Mouse (Mus musculus) forebrain, embryonic 14.5 days (tissue): ENCODE results near the gene Rps11. TPM values are rescaled to one million over a fixed set of nuclear protein-coding genes. Genes with fewer than 3 reads are reported as not detected.

Experiments
- ATAC-seq: fragments of 200-750 bp; cut with Nextera tagmentation; 2 replicates; pipeline ENCODE4 v1.8.0; 2017; ENCODE audit warnings: mild to moderate bottlenecking, moderate library complexity
- DNase-seq: peaks from one replicate; pipeline ENCODE4 v3.0.0-alpha.2; 2015; ENCODE audit warnings: low spot score
- H3K27ac ChIP-seq: fragments of 300-500 bp; sonication (generic); 2 replicates; pipeline ENCODE4 v1.5.1; 2014; ENCODE audit warnings: low read depth, mild to moderate bottlenecking, control low read depth, low read length, moderate library complexity
- H3K27me3 ChIP-seq: fragments of 300-500 bp; sonication (generic); replicated peaks from 2 replicates; pipeline ENCODE4 v1.6.1; 2014; ENCODE audit warnings: low read length, control low read depth, mixed read lengths; ENCODE audit not compliant: control insufficient read depth, insufficient read depth
- H3K36me3 ChIP-seq: fragments of 300-500 bp; sonication (generic); 2 replicates; pipeline ENCODE4 v1.6.1; 2014; ENCODE audit warnings: low read length, control low read depth; ENCODE audit not compliant: control insufficient read depth, insufficient read depth
- H3K4me1 ChIP-seq: fragments of 300-500 bp; sonication (generic); 2 replicates; pipeline ENCODE4 v1.6.1; 2014; ENCODE audit warnings: antibody characterized with exemption, low read length, control low read depth; ENCODE audit not compliant: control insufficient read depth, insufficient read depth
- H3K4me2 ChIP-seq: fragments of 300-500 bp; sonication (generic); 2 replicates; pipeline ENCODE4 v1.6.1; 2014; ENCODE audit warnings: mild to moderate bottlenecking, control low read depth, low read length
- H3K4me3 ChIP-seq: fragments of 300-500 bp; sonication (generic); 2 replicates; pipeline ENCODE4 v1.5.1; 2014; ENCODE audit warnings: low read depth, low read length, control low read depth
- H3K9ac ChIP-seq: fragments of 300-500 bp; sonication (generic); 2 replicates; pipeline ENCODE4 v1.6.1; 2014; ENCODE audit warnings: mild to moderate bottlenecking, low read length, control low read depth, moderate library complexity
- H3K9me3 ChIP-seq: fragments of 300-500 bp; sonication (generic); replicated peaks from 2 replicates; pipeline ENCODE4 v1.6.1; 2016; ENCODE audit warnings: low read length, control low read depth, mixed read lengths; ENCODE audit not compliant: control insufficient read depth
- WGBS: fragments of 180-500 bp; shearing (Covaris S2); extraction: QIAGEN DNeasy Blood & Tissue Kit; methylation state at CpG from one replicate; pipeline ENCODE4 v1.1.7; 2014; 5-methylcytosine and 5-hydroxymethylcytosine counted together
- polyA plus RNA-seq: library from polyadenylated mRNA; unstranded; fragments of >200 nt; fragmentation: Nextera tagmentation; extraction: Ambion mirVana; gene quantifications from 2 replicates; pipeline ENCODE4 v1.2.1, GENCODE M21; 2014

The Rps11 gene
- polyA plus RNA-seq, 1 experiment from 2014 or later: 1,280 TPM

DNA sequence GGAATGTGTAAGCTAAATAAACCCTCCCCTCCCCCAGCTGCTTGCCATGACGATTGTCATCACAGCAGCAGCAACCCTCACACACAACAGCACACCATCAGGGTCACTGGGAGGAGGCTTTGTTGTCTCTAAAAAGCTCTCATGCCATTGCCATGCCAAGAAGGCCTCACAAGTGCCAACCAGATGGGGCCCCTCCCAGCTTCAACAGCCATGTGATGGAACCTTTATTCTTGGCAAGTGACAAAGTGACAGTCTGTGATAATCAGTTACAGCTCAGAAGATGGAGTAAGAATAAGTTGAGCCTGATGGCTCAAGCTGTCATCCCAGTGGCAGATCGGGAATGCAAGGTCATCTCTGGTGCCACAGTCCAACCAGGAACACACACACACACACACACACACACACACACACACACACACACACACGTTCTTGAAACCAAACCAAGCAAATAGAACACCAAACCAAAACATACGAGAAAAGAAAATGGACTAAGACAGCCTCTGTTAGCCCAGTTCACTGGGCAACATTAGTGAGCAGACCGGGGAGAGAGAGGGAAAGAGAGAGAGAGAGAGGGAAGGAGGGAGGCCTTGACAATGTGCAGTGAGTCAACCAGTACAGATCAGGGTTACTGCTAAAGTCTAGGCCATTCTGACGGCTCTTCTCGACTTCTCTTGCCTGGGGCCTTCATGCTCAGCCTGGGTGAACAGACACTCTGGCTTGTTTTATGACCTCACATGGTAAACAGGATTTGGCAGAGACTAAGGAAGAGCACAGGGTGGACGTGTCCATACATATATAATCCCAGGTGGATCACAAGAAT is 15.9 kb upstream of the Rps11 start:
- ATAC-seq (no peak), DNase-seq (peak; percentile 44)
- no peak overlapping the region for H3K4me2 ChIP-seq
- no peak overlapping the region for H3K4me3 ChIP-seq
- peak overlapping the region; percentile 44; the same call in 1 of the 2 replicates for H3K27ac ChIP-seq
- 80% methylated on average over 8 of the region's 8 CpGs for WGBS
- H3K9me3 ChIP-seq: no peaks in the 10 kb centered on the region
- H3K4me1 ChIP-seq: 0 out of 2 replicates have a peak, but pooled peaks cover 3% of the 10 kb centered on the region
- no peak overlapping the region for H3K9ac ChIP-seq
- no peaks in the 10 kb centered on the region for H3K27me3 ChIP-seq
- 0 out of 2 replicates have a peak, but pooled peaks cover 11% of the 10 kb centered on the region for H3K36me3 ChIP-seq

GRCm38 (mm10) chr7:45138403-45138802 is 14.2 kb upstream of the Rps11 start:
- no peak overlapping the region for H3K4me2 ChIP-seq
- WGBS: 81% methylated on average over 1 of the region's 1 CpGs
- no peak for ATAC-seq
- H3K4me1 ChIP-seq: 0 out of 2 replicates have a peak, but pooled peaks cover 3% of the 10 kb centered on the region
- H3K4me3 ChIP-seq: no peak overlapping the region
- no peaks in the 10 kb centered on the region for H3K27me3 ChIP-seq
- DNase-seq: no peak
- peaks cover under 1% of the 10 kb centered on the region; the same call in 1 of the 2 replicates for H3K9me3 ChIP-seq
- no peak overlapping the region for H3K9ac ChIP-seq
- H3K36me3 ChIP-seq: 0 out of 2 replicates have a peak, but pooled peaks cover 3% of the 10 kb centered on the region
- H3K27ac ChIP-seq: no peak overlapping the region

- 0 out of 2 replicates have a peak, but pooled peaks cover under 1% of the 10 kb centered on the region for H3K36me3 ChIP-seq
- WGBS: 89% methylated on average over 12 of the region's 12 CpGs
- DNase-seq (no peak), ATAC-seq (no peak)
- H3K27me3 ChIP-seq: no peaks in the 10 kb centered on the region
- no peak overlapping the region for H3K27ac ChIP-seq
- H3K4me1 ChIP-seq: 0 out of 2 replicates have a peak, but pooled peaks cover 3% of the 10 kb centered on the region
- H3K4me3 ChIP-seq: no peak overlapping the region
- peaks cover 3% of the 10 kb centered on the region; the same call in 1 of the 2 replicates for H3K9me3 ChIP-seq
- no peak overlapping the region for H3K4me2 ChIP-seq
- H3K9ac ChIP-seq: no peak overlapping the region
These were observed 13.2 kb upstream of the Rps11 start for GRCm38 (mm10) chr7:45137171-45138006.

GRCm38 (mm10) chr7:45135993-45136567 is 11.8 kb upstream of the Rps11 start, which contains the start of the genes Gm45713 and Flt3l:
Gm45713 (minus strand) TSS chr7:45136231.
Flt3l (minus strand) TSS chr7:45136432.
- ATAC-seq (peak; percentile 90), DNase-seq (peak; percentile 89)
- WGBS: 4% methylated on average over 29 of the region's 29 CpGs

DNA sequence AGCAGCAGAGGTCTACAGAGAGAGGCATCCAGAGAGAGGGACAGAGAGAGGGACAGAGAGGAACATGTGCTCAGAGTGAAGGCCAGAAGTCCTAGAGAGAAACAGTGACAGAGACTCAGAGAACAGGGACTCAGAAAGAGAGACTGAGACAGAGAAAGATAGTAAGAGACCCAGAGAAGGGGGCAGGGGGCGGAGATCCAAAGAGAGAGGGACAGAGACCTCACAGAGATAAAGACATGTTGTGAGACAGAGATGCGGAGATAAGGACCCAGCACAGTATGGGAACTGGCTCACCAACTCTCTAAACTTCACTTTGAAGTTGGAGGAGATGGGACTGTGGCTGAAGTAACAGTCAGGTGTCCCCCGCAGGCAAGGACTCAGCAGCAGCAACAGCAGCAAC is 11.1 kb upstream of the Rps11 start:
- ATAC-seq (no peak), DNase-seq (no peak)
- peak overlapping the region; percentile 61 for H3K4me2 ChIP-seq
- no peaks in the 10 kb centered on the region for H3K27me3 ChIP-seq
- H3K36me3 ChIP-seq: no peaks in the 10 kb centered on the region
- H3K9me3 ChIP-seq: peaks cover 3% of the 10 kb centered on the region; the same call in 1 of the 2 replicates
- H3K27ac ChIP-seq: no peak overlapping the region
- no peak overlapping the region for H3K4me3 ChIP-seq
- 73% methylated on average over 3 of the region's 3 CpGs for WGBS
- 0 out of 2 replicates have a peak, but pooled peaks cover 3% of the 10 kb centered on the region for H3K4me1 ChIP-seq
- H3K9ac ChIP-seq: no peak overlapping the region

More at GRCm38 (mm10) chr7:45135993-45136567, 11.8 kb upstream of the Rps11 start, which contains the start of the genes Gm45713 and Flt3l:
- 0 out of 2 replicates have a peak, but pooled peaks cover 3% of the 10 kb centered on the region for H3K4me1 ChIP-seq
- H3K4me2 ChIP-seq: peak within 1 kb of the TSS; percentile 61
- no peaks in the 10 kb centered on the region for H3K27me3 ChIP-seq
- no peaks in the 10 kb centered on the region for H3K36me3 ChIP-seq
- H3K9ac ChIP-seq: peak within 1 kb of the TSS; percentile 62
- H3K4me3 ChIP-seq: peak within 1 kb of the TSS; percentile 36
- H3K27ac ChIP-seq: no peak within 1 kb of the TSS
- peaks cover 3% of the 10 kb centered on the region; the same call in 1 of the 2 replicates for H3K9me3 ChIP-seq

GRCm38 (mm10) chr7:45134544-45135026 is 10.3 kb upstream of the Rps11 start:
- H3K4me1 ChIP-seq: 0 out of 2 replicates have a peak, but pooled peaks cover 3% of the 10 kb centered on the region
- ATAC-seq: no peak
- no peak overlapping the region for H3K27ac ChIP-seq
- no peak overlapping the region for H3K4me3 ChIP-seq
- no peaks in the 10 kb centered on the region for H3K36me3 ChIP-seq
- H3K9me3 ChIP-seq: peaks cover 3% of the 10 kb centered on the region; the same call in 1 of the 2 replicates
- no peak overlapping the region for H3K9ac ChIP-seq
- H3K27me3 ChIP-seq: no peaks in the 10 kb centered on the region
- WGBS: 13% methylated on average over 12 of the region's 12 CpGs
- H3K4me2 ChIP-seq: no peak overlapping the region
- no peak for DNase-seq

DNA sequence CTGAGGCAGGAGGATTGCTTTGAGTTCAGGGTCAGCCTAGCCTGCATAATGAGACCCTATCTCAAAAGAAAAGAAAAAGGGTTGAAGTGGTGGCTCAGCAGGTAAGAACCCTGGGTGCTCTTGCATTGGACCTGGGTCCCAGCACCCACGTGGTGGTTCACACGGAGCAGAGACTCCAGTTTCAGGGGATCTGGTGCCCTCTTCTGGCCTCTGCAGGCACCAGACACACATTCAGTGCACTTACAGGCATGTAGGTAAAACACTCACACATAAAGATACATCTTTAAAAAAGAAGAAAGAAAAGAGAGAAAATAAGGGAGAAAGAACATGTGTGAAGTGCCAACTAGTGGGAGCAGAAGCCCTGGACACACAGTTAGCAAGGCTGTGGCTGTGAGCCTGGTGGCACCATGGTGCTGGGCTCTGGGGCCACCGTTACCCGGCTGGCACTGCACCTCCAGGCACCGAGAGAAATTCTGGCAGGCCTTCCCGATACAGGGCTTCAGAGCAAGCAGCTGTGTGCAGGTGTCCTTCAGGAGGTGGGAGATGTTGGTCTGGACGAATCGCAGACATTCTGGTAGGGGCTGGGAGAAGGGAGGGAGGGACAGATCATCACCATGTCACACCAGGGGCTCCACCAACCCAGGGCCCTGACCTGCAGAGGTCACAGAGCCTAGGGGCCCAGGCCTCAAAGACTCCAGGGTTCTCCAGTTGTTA is 9.4 kb upstream of the Rps11 start:
- ATAC-seq (no peak), DNase-seq (no peak)
- H3K9me3 ChIP-seq: peaks cover 3% of the 10 kb centered on the region; the same call in 1 of the 2 replicates
- no peak overlapping the region for H3K4me3 ChIP-seq
- H3K4me2 ChIP-seq: no peak overlapping the region
- H3K4me1 ChIP-seq: peaks cover 3% of the 10 kb centered on the region; the same call in 1 of the 2 replicates
- no peaks in the 10 kb centered on the region for H3K27me3 ChIP-seq
- no peak overlapping the region for H3K27ac ChIP-seq
- no peak overlapping the region for H3K9ac ChIP-seq
- H3K36me3 ChIP-seq: no peaks in the 10 kb centered on the region
- WGBS: 75% methylated on average over 8 of the region's 8 CpGs
